Mouse (Mus musculus) heart, postnatal 14 days (tissue): Measurements from ENCODE around the gene Apaf1. TPM values are rescaled to one million over a fixed set of nuclear protein-coding genes. Genes with fewer than 3 reads are reported as not detected.

Experiments
- DNase-seq, 2 experiments: peaks; one replicate each; pipeline ENCODE4 v3.0.0; 2021 to 2022
- intact Hi-C: fragments of 180-260 bp; cut with DNase I; formaldehyde crosslinking; loops from one replicate; pipeline ENCODE4 v1.15.1; 2025
- total RNA-seq, 2 experiments: library from RNA; stranded (reverse); gene quantifications; 2 replicates each; pipeline ENCODE4 v1.2.3; 2021

Apaf1 gene
- total RNA-seq, 2 experiments from 2014 or later = 11.7 to 12.1 TPM

DNA sequence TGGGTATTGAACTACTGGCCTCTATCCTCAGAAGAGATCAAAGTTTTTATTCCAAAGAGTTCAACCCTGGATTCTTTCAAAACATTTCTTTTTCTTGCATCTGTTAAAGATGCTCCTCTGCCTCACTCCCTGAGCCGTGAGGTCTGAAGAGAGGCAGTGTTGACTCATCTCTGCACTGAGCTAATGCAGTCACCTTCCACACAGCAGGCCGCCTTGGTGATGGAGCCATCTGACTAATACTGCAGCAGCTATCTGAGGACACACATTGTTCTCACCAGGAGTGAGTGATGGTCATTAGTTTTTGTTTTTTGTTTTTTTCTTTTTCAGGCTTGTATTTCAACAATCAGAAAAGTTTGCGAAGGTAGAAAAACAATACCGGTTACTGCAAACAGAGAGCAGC, 10.2 kb upstream of the Apaf1 start:
- intact Hi-C loops = no loop called here
- DNase-seq = no peak

- no peak for DNase-seq
- intact Hi-C loops = loop anchor here (5.0 kb wide), 3 partner anchors 39 to 159 kb away; partner anchors contain the start of gene Slc25a3
Measured at GRCm38 (mm10) chr10:91083393-91083927, 890 bp upstream of the Apaf1 start.

- no peak for DNase-seq
- intact Hi-C loops = loop anchor here (5.0 kb wide), 3 partner anchors 40 to 160 kb away; partner anchors contain the start of gene Slc25a3
Measured at GRCm38 (mm10) chr10:91081959-91082507, 537 bp downstream of the Apaf1 start.

- DNase-seq = no peak
- intact Hi-C loops = loop anchor here (5.0 kb wide), 3 partner anchors 42 to 162 kb away; partner anchors contain the start of gene Slc25a3
Measured at GRCm38 (mm10) chr10:91080540-91080939, 2.0 kb downstream of the Apaf1 start.

- intact Hi-C loops = no loop called here
- no peak for DNase-seq
Measured at GRCm38 (mm10) chr10:91076667-91077066, 5.9 kb downstream of the Apaf1 start.

- peak; percentile 15 to 43 for DNase-seq
- intact Hi-C loops = no loop called here
Measured at GRCm38 (mm10) chr10:91073345-91073744, 9.2 kb downstream of the Apaf1 start.

DNA sequence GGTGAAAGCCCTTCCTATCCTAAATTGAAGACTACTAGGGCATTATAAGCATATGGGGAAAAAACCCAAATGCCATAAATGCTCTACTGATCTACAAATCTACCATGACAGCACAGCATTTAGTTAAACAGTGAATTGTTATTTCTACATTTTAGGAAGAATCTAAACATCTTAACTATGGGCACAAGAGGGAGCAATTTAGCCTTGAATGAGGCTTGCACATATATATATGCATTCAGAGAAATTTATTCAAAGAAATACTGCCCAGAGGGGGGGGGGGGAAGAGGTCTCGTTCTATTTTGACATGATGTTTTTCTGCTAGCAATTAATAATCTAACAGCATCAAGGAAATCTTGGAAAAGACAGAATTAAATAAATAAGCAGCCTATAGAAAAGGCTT, 10.8 kb downstream of the Apaf1 start:
- no peak for DNase-seq
- intact Hi-C loops = loop anchor here (2.0 kb wide), 1 partner anchor 69 kb away; no protein-coding TSS in a partner anchor

DNA sequence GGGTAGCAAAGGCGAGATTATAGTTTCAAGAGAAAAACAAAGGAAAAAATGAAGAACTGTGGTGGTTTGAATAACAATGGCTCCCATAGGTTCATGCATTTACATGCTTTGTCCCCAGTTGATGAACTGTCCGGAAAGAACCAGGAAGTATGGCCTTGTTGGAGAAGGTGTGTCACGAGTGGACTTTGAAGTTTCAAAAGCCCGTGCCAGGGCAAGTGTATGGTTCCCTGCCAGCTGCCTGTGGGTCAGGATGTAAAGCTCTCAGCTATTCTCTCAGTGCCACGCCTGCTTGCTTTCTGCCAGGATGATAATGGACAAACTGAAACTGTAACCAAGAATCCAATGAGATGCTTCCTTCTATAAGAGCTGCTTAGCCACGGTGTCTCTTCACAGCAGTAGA, 20.2 kb downstream of the Apaf1 start:
- DNase-seq = no peak
- intact Hi-C loops = no loop called here

- DNase-seq = no peak
- intact Hi-C loops = no loop called here
Measured at GRCm38 (mm10) chr10:91060742-91061141, 21.8 kb downstream of the Apaf1 start.

- DNase-seq = no peak
- intact Hi-C loops = no loop called here
Measured at GRCm38 (mm10) chr10:91052734-91053133, 29.8 kb downstream of the Apaf1 start.

DNA sequence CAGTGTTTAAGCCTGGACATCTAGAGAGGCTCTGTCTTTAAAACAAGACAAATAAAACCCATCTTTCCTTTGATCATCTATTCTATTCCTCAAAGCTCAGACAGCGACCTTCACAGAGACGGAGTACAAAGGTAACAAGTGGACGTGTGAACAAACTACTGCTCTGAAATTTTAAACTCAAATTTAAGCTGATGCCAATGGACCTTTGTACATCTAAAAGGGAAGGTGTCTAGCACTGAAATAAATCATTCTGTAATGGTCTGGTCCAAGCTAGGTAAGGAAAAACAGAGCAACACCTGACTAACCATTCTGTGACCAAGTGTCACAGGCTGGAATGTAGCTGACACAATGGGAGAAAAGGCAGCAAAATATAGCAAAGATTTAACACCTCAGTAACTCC, 31.4 kb downstream of the Apaf1 start:
- intact Hi-C loops = no loop called here

DNA sequence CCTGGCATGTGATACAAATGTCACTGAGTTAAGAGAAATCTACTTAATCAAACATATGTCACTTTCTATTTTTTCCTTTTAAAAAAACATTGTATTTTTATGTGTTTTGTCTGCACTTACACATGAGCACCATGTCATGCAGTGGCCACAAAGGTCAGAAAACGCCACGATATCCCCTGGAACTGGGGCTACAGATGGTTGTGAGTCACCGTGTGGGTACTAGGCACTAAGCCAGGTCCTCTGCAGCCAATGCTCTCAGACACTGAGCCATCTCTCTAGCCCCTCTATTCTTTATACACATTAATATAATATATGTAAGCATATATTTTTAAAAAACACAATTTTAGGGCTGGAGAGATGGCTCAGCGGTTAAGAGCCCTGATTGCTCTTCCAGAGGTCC, 32.9 kb downstream of the Apaf1 start:
- intact Hi-C loops = no loop called here
- DNase-seq = no peak

More for the DNA sequence above, 31.4 kb downstream of the Apaf1 start:
- no peak for DNase-seq

- peak; percentile 68 to 71 for DNase-seq
- intact Hi-C loops = loop anchor here (2.0 to 10.0 kb wide), 3 partner anchors 132 to 879 kb away; no protein-coding TSS in a partner anchor
Measured at GRCm38 (mm10) chr10:91033942-91034341, 48.6 kb downstream of the Apaf1 start.

- intact Hi-C loops = loop anchor here (2.0 to 10.0 kb wide), 3 partner anchors 130 to 878 kb away; no protein-coding TSS in a partner anchor
- DNase-seq = peak; percentile 77 to 88
Measured at GRCm38 (mm10) chr10:91032399-91032798, 50.2 kb downstream of the Apaf1 start.

- intact Hi-C loops = loop anchor here (5.0 to 10.0 kb wide), 2 partner anchors 129 to 876 kb away; no protein-coding TSS in a partner anchor
- DNase-seq = peak in 1 of 2 experiments; percentile 31
Measured at GRCm38 (mm10) chr10:91031176-91031575, 51.4 kb downstream of the Apaf1 start.

DNA sequence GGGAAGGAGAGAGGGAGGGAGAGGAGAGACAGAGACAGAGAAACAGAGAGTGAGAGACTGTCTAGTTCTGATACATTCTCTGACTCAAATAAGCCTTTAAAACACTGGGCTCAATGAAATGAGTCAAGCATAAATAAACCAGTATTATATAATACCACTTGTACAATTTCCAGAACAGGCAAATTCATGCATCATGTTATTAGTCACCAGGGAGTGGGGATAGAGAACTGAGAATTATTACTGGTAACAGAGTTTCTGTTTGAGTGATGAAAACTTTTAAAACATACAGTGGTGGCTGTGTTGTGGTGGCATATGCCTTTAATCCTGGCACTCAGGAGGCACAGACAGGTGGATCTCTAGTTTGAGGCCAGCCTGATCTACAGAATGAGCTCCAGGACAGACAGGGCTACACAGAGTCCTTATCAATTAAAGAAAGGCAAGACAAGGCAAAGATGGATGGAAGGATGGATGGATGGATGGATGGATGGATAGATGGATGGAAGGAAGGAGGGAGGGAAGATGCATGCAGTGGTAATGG, 53.5 kb downstream of the Apaf1 start:
- no peak for DNase-seq
- intact Hi-C loops = no loop called here

GRCm38 (mm10) chr10:91027964-91028363, 54.6 kb downstream of the Apaf1 start:
- intact Hi-C loops = no loop called here
- no peak for DNase-seq

DNA sequence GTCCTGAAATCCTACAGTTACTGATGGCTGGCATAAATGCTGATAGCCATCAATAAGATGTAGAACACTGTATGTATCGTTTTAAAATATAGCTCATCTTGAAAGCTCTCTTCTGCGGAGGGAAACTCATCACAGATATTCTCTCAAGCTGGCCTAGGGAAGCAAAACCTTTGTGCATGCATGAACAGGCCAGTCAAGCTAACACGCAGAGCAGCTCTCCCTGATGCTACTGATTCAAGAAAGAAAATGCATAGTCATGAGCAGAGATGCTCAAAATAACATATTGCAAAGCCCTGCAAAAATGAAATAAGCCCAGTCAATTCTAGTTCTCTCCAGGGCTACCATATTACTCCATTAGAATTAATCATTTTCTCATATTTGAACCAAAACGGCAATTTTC, 55.1 kb downstream of the Apaf1 start:
- intact Hi-C loops = no loop called here

GRCm38 (mm10) chr10:91005858-91006538, 76.6 kb downstream of the Apaf1 start:
- no peak for DNase-seq
- intact Hi-C loops = no loop called here

More for the DNA sequence above, 55.1 kb downstream of the Apaf1 start:
- DNase-seq = no peak

DNA sequence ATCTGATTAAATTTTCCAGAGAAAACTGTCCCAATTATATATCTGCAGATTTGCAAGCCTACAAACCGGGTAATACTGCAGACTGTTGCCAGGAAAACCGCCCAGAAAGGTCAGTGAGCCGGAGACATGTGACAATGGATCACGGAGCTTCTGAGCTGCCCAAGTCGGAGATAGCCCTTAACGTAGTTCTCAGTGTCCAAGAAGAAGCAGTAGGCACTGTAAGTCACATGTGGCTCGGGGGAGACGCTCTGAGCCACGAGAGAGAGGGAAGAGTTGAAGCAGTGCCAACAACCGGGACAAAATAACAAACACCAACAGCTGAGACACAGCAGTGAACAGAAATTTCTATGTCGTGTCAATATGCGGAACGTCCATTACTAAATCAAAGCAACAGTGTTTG, 81.1 kb downstream of the Apaf1 start:
- peak; percentile 18 to 19 for DNase-seq
- intact Hi-C loops = no loop called here

- DNase-seq = peak in 1 of 2 experiments; percentile 5
- intact Hi-C loops = no loop called here
Measured at GRCm38 (mm10) chr10:90999899-91000298, 82.7 kb downstream of the Apaf1 start.
